Mouse (Mus musculus) left cerebral cortex, postnatal 14 days (tissue): ENCODE results near the gene Tram2. TPM values are rescaled to one million over a fixed set of nuclear protein-coding genes. Genes with fewer than 3 reads are reported as not detected.
A peak's percentile ranks its signal among the peaks of the same experiment; 100 is the strongest.

Experiments used
- DNase-seq, 2 experiments: peaks; one replicate each; pipeline ENCODE4 v3.0.0; 2021 to 2022; ENCODE audit warnings: low spot score in 2 of 2, mixed read lengths in 1 of 2
- intact Hi-C: fragments of 180-260 bp; cut with DNase I; formaldehyde crosslinking; loops from one replicate; pipeline ENCODE4 v1.15.1; 2025
- long read RNA-seq, 2 experiments: library from polyadenylated mRNA; stranded (forward); transcript quantifications; one replicate each; pipeline ENCODE4 v2.0.0; 2021
- total RNA-seq, 2 experiments: library from RNA; stranded (reverse); gene quantifications; 2 replicates each; pipeline ENCODE4 v1.2.3; 2021

Gene Tram2
- 1 to 10 TPM; 2.2 TPM for total RNA-seq
- long read RNA-seq, experiment 1, full-length matches to known transcripts: 1 of 1 reads
- long read RNA-seq, experiment 1, partial matches to known transcripts: 0 of 1 reads
- long read RNA-seq, experiment 1, other reads (novel, unspliced or antisense): 0 of 1 reads
- long read RNA-seq, experiment 2, partial matches to known transcripts: 0 of 2 reads
- long read RNA-seq, experiment 2, other reads (novel, unspliced or antisense): 2 of 2 reads

DNA sequence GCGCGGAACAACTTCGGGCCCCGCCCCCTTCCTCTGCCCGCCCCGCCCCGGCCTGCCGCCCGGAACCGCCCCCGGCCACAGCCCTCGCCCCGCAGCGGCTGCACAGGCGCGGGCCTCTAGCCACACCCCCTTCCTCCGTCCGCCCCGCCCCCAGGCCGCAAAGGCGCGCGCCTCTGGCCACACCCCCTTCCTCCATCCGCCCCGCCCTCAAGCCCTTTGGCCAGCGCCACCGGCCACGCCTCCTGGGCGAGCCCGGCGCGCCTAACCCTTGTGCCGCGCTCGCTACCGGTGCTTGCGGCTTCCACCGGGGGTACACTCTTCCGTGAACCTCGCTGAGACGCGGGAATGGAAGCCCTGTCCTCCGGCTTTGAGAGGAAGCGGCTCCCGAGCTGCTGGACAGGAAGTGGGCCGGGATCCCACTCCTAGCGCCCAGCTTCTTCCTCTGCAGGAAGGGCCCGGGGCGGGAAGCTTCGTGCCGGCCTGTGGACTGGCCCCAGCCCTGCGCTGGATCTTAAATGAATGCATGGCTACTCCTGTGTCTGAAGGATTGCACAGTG lies at the start of gene Tram2:
Tram2 (minus strand) TSS at position 13 of the 557 bp plus-strand sequence.
- intact Hi-C loops: no loop called here
- peak; percentile 70 to 86 for DNase-seq

DNA sequence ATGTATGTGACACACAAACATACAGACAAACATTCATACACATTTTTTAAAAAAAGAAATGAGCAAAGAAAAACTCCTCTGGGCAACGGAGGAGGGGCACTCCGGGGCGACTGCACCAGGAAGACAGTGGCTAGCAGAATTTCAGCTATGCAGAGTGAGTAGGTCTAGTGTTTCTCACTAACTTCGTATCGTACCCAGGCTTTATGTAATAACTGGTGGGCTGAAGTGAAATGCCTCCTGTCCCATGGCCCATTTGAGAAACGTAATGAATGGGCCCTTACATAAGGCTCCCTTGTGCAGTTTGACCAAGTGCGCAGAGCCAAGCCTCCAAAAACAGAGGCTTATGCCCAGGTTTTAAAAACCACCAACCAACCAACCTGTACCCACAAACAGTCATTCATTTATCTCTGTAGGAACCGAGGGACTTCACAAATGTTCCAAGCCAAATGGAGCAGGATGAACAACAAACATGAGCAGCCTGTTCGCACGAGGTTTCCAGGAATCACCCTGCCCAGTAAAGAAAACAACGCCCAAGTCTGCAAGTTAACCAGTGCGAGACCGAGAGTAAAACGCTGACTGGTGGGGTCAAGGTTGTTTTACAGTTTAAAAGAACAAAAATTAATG lies 45.8 kb upstream of the Tram2 start:
- DNase-seq: no peak
- intact Hi-C loops: no loop called here

DNA sequence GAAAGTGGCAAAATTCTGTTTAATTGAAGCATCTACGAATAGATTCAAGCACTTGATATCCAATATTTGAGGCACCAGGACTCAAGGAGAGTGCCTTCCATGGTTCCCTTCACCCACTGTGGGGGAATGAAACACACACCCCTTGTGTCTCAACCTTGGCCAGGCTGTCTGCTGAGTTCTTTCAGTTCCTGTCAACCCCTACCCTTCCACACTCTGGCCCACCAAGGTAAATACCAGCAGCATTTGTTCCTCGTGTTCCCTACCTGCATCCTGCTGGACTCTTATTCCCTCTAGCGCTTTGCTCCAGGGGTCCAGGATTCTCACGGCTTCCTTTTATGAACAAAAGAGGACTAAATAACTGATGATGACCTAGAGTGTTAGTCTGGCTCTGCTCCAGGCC lies 24.8 kb upstream of the Tram2 start:
- no peak for DNase-seq
- intact Hi-C loops: no loop called here

DNA sequence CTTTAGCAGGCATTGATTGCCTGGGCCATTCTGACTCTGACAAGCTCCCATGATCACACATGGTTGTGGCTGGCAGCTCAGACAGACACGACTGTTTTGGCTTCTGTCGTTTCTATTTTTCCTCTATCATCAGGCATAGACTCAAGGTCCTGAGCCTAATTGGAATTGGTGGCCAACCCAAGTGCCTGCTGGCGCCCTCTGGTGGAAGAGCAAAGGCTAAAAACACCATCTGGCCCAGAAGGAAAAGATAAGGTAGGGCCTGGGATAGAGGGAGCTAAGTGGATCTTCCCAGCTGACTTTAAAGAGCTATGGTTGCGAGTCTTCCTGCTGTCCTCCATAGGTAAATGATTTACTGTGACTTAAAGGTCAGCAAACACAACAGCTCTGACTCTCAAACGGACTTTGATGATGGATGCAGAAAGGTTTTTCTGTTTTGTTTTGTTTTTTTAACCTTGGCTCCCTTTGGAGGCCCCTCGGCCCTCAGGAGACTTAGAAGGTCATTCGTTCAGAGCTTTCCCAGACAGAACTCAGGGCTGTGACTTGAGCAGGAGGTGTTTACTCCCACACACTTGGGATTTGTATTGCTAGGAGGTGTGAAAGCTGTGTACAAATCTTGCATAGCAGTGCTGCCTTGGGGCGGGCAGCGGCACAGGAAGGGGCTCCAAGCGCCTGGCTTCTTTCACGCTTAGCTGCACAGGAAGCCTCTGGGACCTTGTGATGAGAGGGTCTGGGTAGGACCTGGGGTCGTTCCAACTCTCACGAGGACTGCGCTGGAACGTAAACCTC lies 22.4 kb upstream of the Tram2 start:
- DNase-seq: peak in 1 of 2 experiments; percentile 33
- intact Hi-C loops: no loop called here

DNA sequence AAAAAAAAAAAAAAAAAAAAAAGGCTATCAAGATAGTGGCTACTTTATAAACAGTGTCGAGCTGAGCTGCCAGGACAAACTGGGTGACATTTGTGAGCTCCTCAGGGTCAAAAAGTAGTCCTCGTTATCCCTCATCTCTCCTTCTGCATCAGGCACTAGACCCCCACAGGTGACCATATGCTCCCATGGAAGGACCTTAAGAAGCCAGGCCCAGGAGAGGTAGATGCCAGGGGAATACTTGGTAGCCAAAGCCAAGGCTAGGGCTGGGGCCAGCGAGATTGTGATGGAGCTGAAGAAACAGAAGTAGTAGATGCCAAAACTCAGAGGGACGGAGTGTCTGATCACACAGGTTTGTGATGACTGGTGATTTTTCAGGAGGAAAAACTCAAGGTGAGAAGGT lies 21.7 kb upstream of the Tram2 start:
- no peak for DNase-seq
- intact Hi-C loops: no loop called here

DNA sequence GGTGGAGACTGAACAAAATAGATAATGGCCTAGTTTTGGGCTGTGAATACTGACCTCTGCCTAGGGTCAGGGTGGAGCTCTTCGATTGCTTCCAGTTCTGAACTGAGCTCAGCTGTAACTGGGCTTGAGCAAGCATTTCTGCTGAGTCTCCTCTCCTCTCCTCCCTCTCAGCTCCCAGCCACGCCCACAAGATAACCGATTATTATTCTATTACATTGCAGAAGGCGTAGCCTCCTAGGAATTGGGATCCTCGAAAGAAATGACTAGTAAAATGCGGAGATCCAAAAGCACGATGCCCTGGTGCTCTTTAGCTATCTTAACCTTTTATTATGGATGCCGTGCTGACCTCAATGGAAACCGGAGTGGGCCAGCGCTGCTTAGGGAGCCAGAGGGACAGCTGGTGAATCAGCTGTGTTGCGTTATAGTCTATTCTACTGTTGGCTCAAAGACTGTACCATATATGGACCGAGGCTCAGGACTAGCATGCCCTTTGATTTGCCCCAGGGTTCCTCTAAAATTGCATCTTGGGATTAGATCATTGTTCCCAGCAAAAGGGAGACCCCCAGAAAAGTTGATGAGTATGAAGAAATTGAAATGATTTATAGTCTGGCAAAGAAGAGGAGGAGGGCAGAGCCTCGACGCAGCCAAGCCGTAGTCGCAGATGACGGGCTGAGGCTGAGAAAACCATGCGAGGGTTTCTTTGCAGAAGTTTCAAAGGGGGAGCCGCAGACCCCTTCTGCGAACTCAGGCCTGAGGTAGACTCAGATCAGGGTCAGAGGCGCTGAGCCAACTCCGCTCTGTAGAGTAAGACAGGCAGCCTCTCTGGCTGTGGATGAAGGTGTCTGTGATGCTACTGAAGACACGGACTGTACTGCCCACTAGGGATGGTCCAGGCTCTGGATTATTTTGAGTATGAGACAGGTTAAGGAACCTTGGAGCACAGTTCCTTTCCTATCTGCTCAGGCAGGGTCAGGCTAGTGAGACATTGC lies 18.3 kb upstream of the Tram2 start:
- intact Hi-C loops: no loop called here
- DNase-seq: no peak

- DNase-seq: no peak
- intact Hi-C loops: no loop called here
Measured at GRCm38 (mm10) chr1:21094644-21095215, 15.7 kb upstream of the Tram2 start.

GRCm38 (mm10) chr1:21089661-21090117 lies 10.7 kb upstream of the Tram2 start:
- no peak for DNase-seq
- intact Hi-C loops: no loop called here

DNA sequence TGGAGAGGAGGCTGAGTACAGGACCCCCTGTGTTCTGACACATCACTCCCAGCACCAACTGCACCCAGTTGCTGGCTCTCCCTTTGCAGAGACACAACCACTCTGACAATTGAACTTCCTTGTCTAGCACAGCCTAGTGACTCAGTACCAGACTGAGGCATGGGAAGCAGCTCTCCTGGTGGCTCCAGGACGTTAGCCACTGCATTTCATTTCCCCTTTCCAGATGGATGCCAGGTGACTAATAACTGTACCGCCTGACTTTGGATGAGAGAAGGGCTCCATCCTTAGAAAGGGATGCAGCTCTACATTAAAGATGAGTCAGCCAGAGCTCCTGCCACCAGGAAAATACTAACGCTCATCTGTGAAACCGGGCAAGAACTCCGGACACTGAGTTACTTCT lies 7.3 kb upstream of the Tram2 start:
- intact Hi-C loops: no loop called here
- DNase-seq: no peak

GRCm38 (mm10) chr1:21084661-21085060 lies 5.6 kb upstream of the Tram2 start:
- DNase-seq: no peak
- intact Hi-C loops: no loop called here

DNA sequence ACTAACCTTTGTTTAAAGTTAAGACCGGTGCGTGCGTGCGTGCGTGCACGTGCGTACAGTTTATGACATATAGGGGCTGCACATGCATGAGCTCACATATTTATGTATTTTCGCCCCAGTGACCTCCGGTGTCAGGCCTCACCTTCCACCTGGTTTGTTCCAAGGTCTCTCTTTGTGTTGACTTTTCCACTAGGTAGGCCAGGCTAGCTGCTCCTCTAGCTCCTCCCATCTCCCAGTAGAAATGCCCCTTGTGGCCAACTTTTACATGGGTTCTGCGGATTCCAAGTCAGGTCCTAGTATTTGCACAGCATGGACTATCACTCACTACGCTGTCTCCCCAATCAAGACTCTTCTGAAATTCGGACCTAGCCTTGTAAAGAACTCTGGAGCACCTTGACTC lies 1.3 kb upstream of the Tram2 start:
- DNase-seq: no peak
- intact Hi-C loops: no loop called here

- intact Hi-C loops: no loop called here
- DNase-seq: no peak
Measured at GRCm38 (mm10) chr1:21078481-21079214, 381 bp downstream of the Tram2 start.

GRCm38 (mm10) chr1:21077619-21078018 lies 1.4 kb downstream of the Tram2 start:
- intact Hi-C loops: no loop called here
- DNase-seq: no peak

DNA sequence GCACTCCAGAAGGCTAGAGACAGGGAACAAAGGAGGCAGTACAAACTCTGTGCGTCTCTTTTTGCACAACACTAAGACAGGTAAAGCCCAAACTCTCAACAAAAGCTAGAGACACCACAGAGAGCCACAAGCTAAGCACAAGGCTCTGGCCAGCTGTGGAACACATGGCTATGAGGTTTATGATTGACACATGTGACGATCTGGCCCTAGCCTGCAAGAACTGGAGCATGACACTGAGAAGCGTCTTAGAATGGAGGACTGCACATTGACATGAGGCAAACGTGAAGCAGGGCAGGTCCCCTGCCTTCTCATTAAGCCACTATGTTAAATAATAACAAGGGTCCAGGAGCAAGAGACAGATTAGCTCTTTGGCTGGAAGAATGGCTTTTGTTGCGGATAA lies 1.8 kb downstream of the Tram2 start:
- intact Hi-C loops: no loop called here
- DNase-seq: no peak

DNA sequence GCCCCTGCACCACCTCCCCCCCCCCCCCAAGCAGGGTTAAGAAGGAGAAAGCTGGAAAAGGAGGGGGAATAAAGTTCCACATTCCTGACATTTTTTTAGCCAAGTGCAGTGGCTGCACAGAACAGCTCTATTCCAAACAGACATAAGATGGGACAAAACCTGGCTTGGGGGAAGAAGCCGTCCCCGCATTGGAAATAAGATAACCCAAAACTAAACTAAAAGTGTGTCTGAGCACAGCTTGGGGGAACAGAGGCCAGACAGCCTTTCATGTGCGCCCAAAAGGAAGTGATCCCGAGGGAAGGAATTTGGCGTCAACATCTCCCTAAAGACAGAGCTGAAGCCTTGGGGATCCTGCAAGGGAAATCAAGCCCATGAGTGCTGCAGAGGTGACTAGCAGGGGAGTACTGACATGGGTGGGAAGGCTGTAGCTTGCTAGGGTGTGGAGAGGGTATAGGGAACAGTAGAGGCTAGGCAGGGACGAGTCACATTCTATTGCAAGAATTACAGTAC lies 3.0 kb downstream of the Tram2 start:
- intact Hi-C loops: no loop called here
- DNase-seq: no peak

- intact Hi-C loops: no loop called here
- DNase-seq: peak; percentile 29 to 44
Measured at GRCm38 (mm10) chr1:21074231-21074630, 4.8 kb downstream of the Tram2 start.

GRCm38 (mm10) chr1:21072875-21073444 lies 6.1 kb downstream of the Tram2 start:
- intact Hi-C loops: no loop called here
- no peak for DNase-seq

DNA sequence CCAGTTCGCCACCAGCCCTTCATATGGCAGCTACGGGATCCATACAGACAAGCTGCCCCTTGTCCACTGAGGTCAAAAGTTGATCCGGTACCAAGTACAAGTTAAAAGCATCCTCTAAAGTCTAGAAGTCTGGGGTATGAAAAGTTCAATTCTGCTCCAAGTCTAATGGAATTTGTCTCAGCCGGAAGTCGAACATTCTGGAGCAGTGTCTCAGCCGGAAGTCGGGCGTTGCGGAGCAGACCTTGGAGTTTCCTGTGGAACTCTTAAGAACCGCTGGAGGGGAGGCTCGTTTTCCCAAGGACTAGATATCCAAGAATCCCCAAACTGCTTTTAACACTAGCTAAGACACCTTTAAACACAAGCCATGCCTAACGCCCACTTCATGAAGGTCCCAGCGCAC lies 8.4 kb downstream of the Tram2 start:
- no peak for DNase-seq
- intact Hi-C loops: no loop called here
